In the genomic region with DNA sequence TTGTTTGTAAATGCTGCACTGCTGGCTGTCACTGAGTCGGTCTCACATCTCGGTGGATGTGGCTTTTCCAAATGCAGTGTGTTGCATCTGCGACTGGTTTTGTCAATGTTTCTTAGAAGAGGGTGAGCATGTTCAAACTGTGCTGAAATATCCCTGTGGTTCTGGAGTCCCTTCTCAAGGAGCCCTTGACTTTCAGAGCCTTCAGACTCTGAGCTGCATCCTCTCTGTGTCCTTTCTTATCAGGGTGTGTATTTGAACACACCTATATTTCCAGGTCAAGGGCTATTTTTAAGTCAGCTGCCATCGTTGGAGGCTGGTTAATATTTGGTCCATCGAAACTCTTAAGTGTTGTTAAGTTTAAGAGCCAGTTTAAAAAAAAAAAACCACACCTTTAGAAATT, we compare ENCODE assay signal across 9 mouse cellular contexts. TPM values are rescaled to one million over a fixed set of nuclear protein-coding genes. Genes with fewer than 3 reads are reported as not detected.
DNase-seq lines count a peak whose midpoint lies in the region; ATAC-seq lines count a peak whose summit lies in the region.
"Had no signal": no experiment of that assay in that cellular context is flagged by ENCODE, and none has a peak within 500 bp of the region (broad histone marks: within the 10 kb centered on the region; RNA-seq: fewer than 3 reads in every experiment).

No protein-coding gene starts in this region.

- peaks cover 22% of the 10 kb centered on the region for H3K4me1 ChIP-seq in kidney, embryonic 15.5 days
- H3K4me1 ChIP-seq in midbrain, embryonic 11.5 days (ENCODE audit: control insufficient read depth, insufficient read depth, low read length): 0 out of 2 replicates have a peak, but pooled peaks cover 3% of the 10 kb centered on the region
- peaks cover 16% of the 10 kb centered on the region for H3K4me1 ChIP-seq in midbrain, embryonic 10.5 days
- peaks cover 7% of the 10 kb centered on the region for H3K4me1 ChIP-seq in intestine, embryonic 15.5 days (replicated peaks)

- H3K9ac ChIP-seq in kidney, embryonic 15.5 days: no peak overlapping the region
- H3K9ac ChIP-seq in midbrain, embryonic 11.5 days (ENCODE audit: low read length): no peak overlapping the region
- H3K9ac ChIP-seq in intestine, embryonic 15.5 days: no peak overlapping the region

- peak overlapping the region; percentile 99; the same call in 1 of the 2 replicates for H3K4me2 ChIP-seq in kidney, embryonic 15.5 days
- no peak overlapping the region for H3K4me2 ChIP-seq in midbrain, embryonic 11.5 days
- H3K4me2 ChIP-seq in intestine, embryonic 15.5 days (replicated peaks): peak overlapping the region; percentile 98

- WGBS in kidney, embryonic 15.5 days: 67% methylated on average over 5 of the region's 5 CpGs
- WGBS in midbrain, embryonic 11.5 days: 78% methylated on average over 5 of the region's 5 CpGs
- 72% methylated on average over 5 of the region's 5 CpGs for WGBS in midbrain, embryonic 10.5 days
- WGBS in intestine, embryonic 15.5 days: 49% methylated on average over 5 of the region's 5 CpGs

- DNase-seq in kidney, postnatal 36 days: no peak
- DNase-seq in midbrain, embryonic 11.5 days (ENCODE audit: low spot score, missing footprints): peak; percentile 84
- no peak for DNase-seq in midbrain, embryonic 10.5 days (ENCODE audit: low spot score)
- DNase-seq in testis, postnatal 10 days (ENCODE audit: low spot score): peak; percentile 27
- no peak for DNase-seq in layer of hippocampus, adult 11-12 months (ENCODE audit: low spot score)
- DNase-seq: cerebellum, adult 9-11 months; thymus, postnatal 14 days had no signal

- no peaks in the 10 kb centered on the region for H3K9me3 ChIP-seq in kidney, embryonic 15.5 days (replicated peaks)
- H3K9me3 ChIP-seq in midbrain, embryonic 11.5 days (ENCODE audit: control insufficient read depth, low read length): no peaks in the 10 kb centered on the region
- H3K9me3 ChIP-seq in midbrain, embryonic 10.5 days (replicated peaks): no peaks in the 10 kb centered on the region
- H3K9me3 ChIP-seq in intestine, embryonic 15.5 days: no peaks in the 10 kb centered on the region

- H3K27me3 ChIP-seq in kidney, embryonic 15.5 days: peaks cover 66% of the 10 kb centered on the region
- peaks cover 54% of the 10 kb centered on the region for H3K27me3 ChIP-seq in midbrain, embryonic 11.5 days (ENCODE audit: control insufficient read depth, insufficient read depth, low read length)
- peaks cover 82% of the 10 kb centered on the region for H3K27me3 ChIP-seq in midbrain, embryonic 10.5 days (ENCODE audit: low read depth, poor library complexity, severe bottlenecking)
- H3K27me3 ChIP-seq in intestine, embryonic 15.5 days (replicated peaks): peaks cover 8% of the 10 kb centered on the region; the same call in 1 of the 2 replicates

- no peak for ATAC-seq in kidney, embryonic 15.5 days (replicated peaks; ENCODE audit: low FRiP score)
- no peak for ATAC-seq in midbrain, embryonic 11.5 days (ENCODE audit: low FRiP score)
- ATAC-seq in intestine, embryonic 15.5 days: no peak

- no peak overlapping the region for H3K4me3 ChIP-seq in kidney, embryonic 15.5 days (replicated peaks)
- H3K4me3 ChIP-seq in midbrain, embryonic 11.5 days (ENCODE audit: low read depth, low read length): no peak overlapping the region
- H3K4me3 ChIP-seq in midbrain, embryonic 10.5 days: no peak overlapping the region
- no peak overlapping the region for H3K4me3 ChIP-seq in intestine, embryonic 15.5 days (replicated peaks)

- H3K27ac ChIP-seq in kidney, embryonic 15.5 days: no peak overlapping the region
- H3K27ac ChIP-seq in midbrain, embryonic 11.5 days (ENCODE audit: low read depth, low read length): no peak overlapping the region
- no peak overlapping the region for H3K27ac ChIP-seq in midbrain, embryonic 10.5 days (replicated peaks)
- 0 out of 2 replicates have a peak overlapping the region, but pooled peaks have one; percentile 3 for H3K27ac ChIP-seq in intestine, embryonic 15.5 days

- no peaks in the 10 kb centered on the region for H3K36me3 ChIP-seq in kidney, embryonic 15.5 days
- no peaks in the 10 kb centered on the region for H3K36me3 ChIP-seq in midbrain, embryonic 11.5 days (ENCODE audit: control insufficient read depth, insufficient read depth, low read length)
- no peaks in the 10 kb centered on the region for H3K36me3 ChIP-seq in midbrain, embryonic 10.5 days
- no peaks in the 10 kb centered on the region for H3K36me3 ChIP-seq in intestine, embryonic 15.5 days

RNA-seq across cellular contexts. Expression of a gene that starts 2.2 kb away (rescaled TPM):
- 10.9 and 11.8 TPM in 2 replicates for polyA plus RNA-seq in kidney, embryonic 15.5 days (2015; fragmentation: Nextera tagmentation; extraction: Ambion mirVana)
- polyA plus RNA-seq in midbrain, embryonic 11.5 days (2014; fragmentation: Nextera tagmentation; extraction: Ambion mirVana): 0.76 and 1.0 TPM in 2 replicates
- 0.76 and 0.80 TPM in 2 replicates for polyA plus RNA-seq in midbrain, embryonic 10.5 days (2016; fragmentation: Nextera tagmentation; extraction: Ambion mirVana)
- polyA plus RNA-seq in intestine, embryonic 15.5 days (2015; fragmentation: Nextera tagmentation; extraction: Ambion mirVana): 15.9 and 19.2 TPM in 2 replicates

Comparison
In these comparisons a context has a peak if more than half of its experiments do, and no peak if none do; other contexts are left out.
1. DNase-seq: peak in midbrain, embryonic 11.5 days (single experiment) and testis, postnatal 10 days (single experiment); none in kidney, postnatal 36 days (0 of 2), midbrain, embryonic 10.5 days (single experiment) and layer of hippocampus, adult 11-12 months (single experiment).